Mouse (Mus musculus): ENCODE results near the gene Terb1.

DNA sequence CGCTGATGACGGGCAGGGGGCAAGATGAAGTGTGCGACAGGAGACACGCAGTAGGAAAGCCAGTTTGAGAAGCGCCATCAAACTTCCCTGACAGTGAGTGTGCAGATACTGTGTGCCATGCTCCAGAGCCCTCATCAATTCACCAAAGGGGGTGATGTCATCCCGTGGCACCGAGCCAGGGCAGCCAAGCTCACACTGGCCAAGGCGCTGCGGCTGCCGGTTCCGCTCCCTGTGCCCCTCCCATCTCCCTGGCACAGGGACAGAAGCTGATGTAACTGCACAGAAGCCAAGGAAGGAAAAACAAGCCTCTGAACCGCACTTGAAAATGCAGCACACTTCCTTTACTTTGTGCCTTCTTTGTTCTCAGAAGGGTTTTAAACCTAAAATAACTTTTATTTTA, 73.7 kb downstream of the Terb1 start:
- TF ChIP-seq POLR2A (IDR thresholded peaks at IDR 0.05; ENCODE audit: control insufficient read depth, low read depth, low read length) (no peak), CTCF (IDR thresholded peaks at IDR 0.05; ENCODE audit: control insufficient read depth, insufficient read depth, insufficient replicate concordance, low read depth, low read length) (no peak)
